9 mouse cellular contexts compared by ENCODE assay signal in the genomic region with DNA sequence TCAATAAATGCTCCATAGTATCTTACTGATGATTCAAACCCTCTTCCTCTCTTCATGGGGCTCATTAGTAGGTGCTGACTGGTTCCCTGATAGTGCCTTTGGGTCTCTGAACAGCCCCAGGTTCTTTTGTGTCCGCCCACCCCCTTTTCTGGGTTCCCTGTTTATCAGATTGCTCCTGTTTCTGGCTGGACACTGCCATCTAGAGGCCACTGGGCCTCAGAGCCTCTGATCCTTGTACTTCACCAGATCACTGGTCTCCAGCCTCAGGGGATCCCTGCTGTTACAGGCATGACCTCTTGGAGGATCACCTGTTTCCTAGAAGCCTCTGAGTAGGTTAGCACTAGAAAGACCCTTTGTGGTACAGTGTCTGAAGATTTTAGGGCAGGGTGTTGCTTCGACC. TPM values are rescaled to one million over a fixed set of nuclear protein-coding genes. Genes with fewer than 3 reads are reported as not detected.
A peak's percentile ranks its signal among the peaks of the same experiment; 100 is the strongest.
DNase-seq lines count a peak whose midpoint lies in the region; ATAC-seq lines count a peak whose summit lies in the region.
"Had no signal": no experiment of that assay in that cellular context is flagged by ENCODE, and none has a peak within 500 bp of the region (broad histone marks: within the 10 kb centered on the region; RNA-seq: fewer than 3 reads in every experiment).

No protein-coding gene starts in this region.

- ATAC-seq in forebrain, embryonic 12.5 days (ENCODE audit: low FRiP score), result 0 out of 2 replicates have a peak, but pooled peaks have one; percentile 36
- ATAC-seq in lung, embryonic 16.5 days (ENCODE audit: low read depth), result peak; percentile 47; the same call in 1 of the 2 replicates

- H3K4me1 ChIP-seq in forebrain, embryonic 12.5 days, result no peaks in the 10 kb centered on the region
- H3K4me1 ChIP-seq in lung, embryonic 16.5 days (replicated peaks; ENCODE audit: control insufficient read depth, insufficient read depth, low read length), result no peaks in the 10 kb centered on the region
- H3K4me1 ChIP-seq: heart, embryonic 13.5 days had no signal

- H3K36me3 ChIP-seq in forebrain, embryonic 12.5 days (replicated peaks), result no peaks in the 10 kb centered on the region
- H3K36me3 ChIP-seq in lung, embryonic 16.5 days (ENCODE audit: control insufficient read depth, insufficient read depth, low read length), result no peaks in the 10 kb centered on the region

- H3K27ac ChIP-seq in forebrain, embryonic 12.5 days, result no peak overlapping the region
- H3K27ac ChIP-seq in lung, embryonic 16.5 days (ENCODE audit: low read length), result no peak overlapping the region
- H3K27ac ChIP-seq: heart, embryonic 13.5 days had no signal

- 40% methylated on average over 2 of the region's 2 CpGs for WGBS in forebrain, embryonic 12.5 days
- 30% methylated on average over 2 of the region's 2 CpGs for WGBS in lung, embryonic 16.5 days

- no peak overlapping the region for H3K4me3 ChIP-seq in forebrain, embryonic 12.5 days (replicated peaks)
- no peak overlapping the region for H3K4me3 ChIP-seq in lung, embryonic 16.5 days (ENCODE audit: low read length)
- H3K4me3 ChIP-seq: heart, embryonic 13.5 days had no signal

- H3K27me3 ChIP-seq in forebrain, embryonic 12.5 days, result no peaks in the 10 kb centered on the region
- H3K27me3 ChIP-seq in lung, embryonic 16.5 days (ENCODE audit: control insufficient read depth, insufficient read depth, low read depth, low read length), result no peaks in the 10 kb centered on the region
- H3K27me3 ChIP-seq: heart, embryonic 13.5 days had no signal

- H3K9ac ChIP-seq in forebrain, embryonic 12.5 days, result no peak overlapping the region
- no peak overlapping the region for H3K9ac ChIP-seq in lung, embryonic 16.5 days (ENCODE audit: low read length)
- H3K9ac ChIP-seq: heart, embryonic 13.5 days had no signal

- H3K9me3 ChIP-seq in forebrain, embryonic 12.5 days, result no peaks in the 10 kb centered on the region
- no peaks in the 10 kb centered on the region for H3K9me3 ChIP-seq in lung, embryonic 16.5 days (ENCODE audit: control insufficient read depth, low read length)
- H3K9me3 ChIP-seq: heart, embryonic 13.5 days had no signal

- H3K4me2 ChIP-seq in forebrain, embryonic 12.5 days, result no peak overlapping the region
- H3K4me2 ChIP-seq in lung, embryonic 16.5 days (ENCODE audit: low read depth, low read length), result no peak overlapping the region
- H3K4me2 ChIP-seq: heart, embryonic 13.5 days had no signal

- DNase-seq in ES-CJ7 (ENCODE audit: low read depth, low spot score), result peak; percentile 92
- peak; percentile 44 for DNase-seq in c-Kit-negative CD71-positive TER-119-positive erythroid progenitor cells, embryonic 14.5 days (ENCODE audit: low read depth, low spot score)
- DNase-seq in heart, postnatal 25 days (ENCODE audit: low spot score), result peak; percentile 33
- peak; percentile 81 for DNase-seq in layer of hippocampus, adult 11-12 months (ENCODE audit: low spot score)
- DNase-seq in ovary, postnatal 14 days (ENCODE audit: low spot score), result peak; percentile 55
- peak; percentile 72 for DNase-seq in thymus, postnatal 14 days

- intact Hi-C loops in heart, postnatal 25 days (cut with DNase I), result loop anchor here (1.0 to 5.0 kb wide), 5 partner anchors 42 to 457 kb away; no protein-coding TSS in a partner anchor

RNA-seq across cellular contexts. Expression of gene 1810013L24Rik, which starts 39.8 kb away (rescaled TPM):
- polyA plus RNA-seq in forebrain, embryonic 12.5 days (2016; fragmentation: Nextera tagmentation; extraction: Ambion mirVana), result 37.3 and 40.1 TPM in 2 replicates
- total RNA-seq in heart, postnatal 25 days (2021), result 100 to 1,000 TPM in 1 of 2 experiments, 10 to 100 TPM in 1; 97.2 to 125 TPM
- polyA plus RNA-seq in lung, embryonic 16.5 days (2015; fragmentation: Nextera tagmentation; extraction: Ambion mirVana), result 16.0 and 17.9 TPM in 2 replicates

Comparison
In these comparisons a context has a peak if more than half of its experiments do, and no peak if none do; other contexts are left out.
1. DNase-seq: peak in every context shown above with its lines; median percentile 92 in ES-CJ7; 81 in layer of hippocampus, adult 11-12 months; 72 in thymus, postnatal 14 days; 55 in ovary, postnatal 14 days; 44 in c-Kit-negative CD71-positive TER-119-positive erythroid progenitor cells, embryonic 14.5 days; 33 in heart, postnatal 25 days.